Mouse (Mus musculus): ENCODE results near the gene Atg9b.

DNA sequence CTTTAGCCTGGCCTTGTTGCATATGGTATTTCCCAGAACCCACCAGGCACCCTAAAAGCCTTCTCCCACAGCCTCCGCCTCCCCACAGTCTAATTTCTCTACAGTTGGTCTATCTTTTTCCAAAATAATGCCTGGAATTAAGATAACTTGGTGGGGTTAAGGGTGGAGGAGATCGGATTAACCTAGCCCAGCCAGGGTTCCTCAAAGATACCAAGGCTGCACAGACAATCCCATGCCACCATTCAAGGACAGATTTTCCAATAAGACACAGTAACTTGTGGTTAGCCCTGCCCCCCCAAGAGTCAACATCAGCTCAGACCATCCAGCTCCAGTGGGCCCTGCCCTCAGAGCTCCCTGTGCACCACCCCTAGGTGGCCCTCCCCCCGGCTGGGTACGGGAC is 11.4 kb downstream of the Atg9b start:
- TF ChIP-seq EP300 (IDR thresholded peaks at IDR 0.05; ENCODE audit: low read depth) (no peak), CTCF (IDR thresholded peaks at IDR 0.05; ENCODE audit: low read depth) (no peak)

Measured in liver, postnatal 0 days (tissue).